Mouse (Mus musculus): ENCODE measurements around the gene Dock9.

GRCm38 (mm10) chr14:121797457-121798410 lies at the start of gene Dock9:
- peak; percentile 21 for TF ChIP-seq CTCF (IDR thresholded peaks at IDR 0.05; ENCODE audit: control insufficient read depth, insufficient read depth, insufficient read length)
- TF ChIP-seq USF1 (IDR thresholded peaks at IDR 0.05; ENCODE audit: low read depth) = no peak
- no peak for TF ChIP-seq MYOG (IDR thresholded peaks at IDR 0.05; ENCODE audit: control insufficient read depth, extremely low read depth, insufficient read length)

Data from C2C12 (cell line).